Mouse (Mus musculus) brain, embryonic 14.5 days (tissue): ENCODE measurements around the gene Glis3.

ENCODE experiments used
- CTCF ChIP-seq: fragments of 200-500 bp; IDR thresholded peaks from 2 replicates; pipeline ENCODE4 v1.5.1; 2012; ENCODE audit warnings: inconsistent platforms, mild to moderate bottlenecking, moderate library complexity, borderline replicate concordance; ENCODE audit not compliant: insufficient read depth, insufficient read length; ENCODE audit errors: extremely low read depth
- POLR2A ChIP-seq: fragments of 200-500 bp; IDR thresholded peaks from 2 replicates; pipeline ENCODE4 v1.6.1; 2012; ENCODE audit warnings: mild to moderate bottlenecking, inconsistent platforms, borderline replicate concordance; ENCODE audit not compliant: poor library complexity, insufficient read depth, insufficient read length, severe bottlenecking; ENCODE audit errors: extremely low read depth

DNA sequence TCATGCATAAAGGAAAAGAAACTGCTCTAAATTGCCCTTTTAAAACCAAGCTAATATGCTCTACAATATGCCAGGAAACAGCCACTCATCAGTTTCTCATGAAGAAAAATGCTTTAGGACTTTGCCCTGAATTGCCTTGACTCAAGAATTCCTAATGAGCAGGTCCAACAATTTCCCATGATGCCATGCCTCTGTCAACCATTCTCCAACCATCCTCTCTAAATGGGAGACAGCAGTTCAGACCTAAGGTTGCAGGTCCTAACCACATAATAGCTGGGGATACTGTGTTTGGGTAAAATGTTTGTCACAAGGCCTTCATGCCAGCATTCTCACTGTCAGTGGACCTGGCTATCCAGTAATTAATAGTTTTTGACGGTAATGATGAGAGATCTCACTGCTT, 313.1 kb downstream of the Glis3 start:
- no peak for TF ChIP-seq POLR2A
- no peak for TF ChIP-seq CTCF
